Mouse (Mus musculus) midbrain, embryonic 10.5 days (tissue): ENCODE measurements around the gene Wwc1. TPM values are rescaled to one million over a fixed set of nuclear protein-coding genes. Genes with fewer than 3 reads are reported as not detected.
A peak's percentile ranks its signal among the peaks of the same experiment; 100 is the strongest.

Experiments used
- DNase-seq: peaks from one replicate; pipeline ENCODE4 v3.0.0-alpha.2; 2017; ENCODE audit warnings: low spot score
- H3K27ac ChIP-seq: fragments of 300-500 bp; sonication (generic); replicated peaks from 2 replicates; pipeline ENCODE4 v1.5.1; 2016; ENCODE audit warnings: mild to moderate bottlenecking
- H3K27me3 ChIP-seq: fragments of 300-500 bp; sonication (generic); 2 replicates; pipeline ENCODE4 v1.6.1; 2016; ENCODE audit warnings: low read depth, mild to moderate bottlenecking; ENCODE audit not compliant: poor library complexity, severe bottlenecking
- H3K36me3 ChIP-seq: fragments of 300-500 bp; sonication (generic); 2 replicates; pipeline ENCODE4 v1.6.1; 2016; ENCODE audit warnings: mild to moderate bottlenecking, moderate library complexity
- H3K4me1 ChIP-seq: fragments of 300-500 bp; sonication (generic); 2 replicates; pipeline ENCODE4 v1.6.1; 2016
- H3K4me3 ChIP-seq: fragments of 300-500 bp; sonication (generic); 2 replicates; pipeline ENCODE4 v1.5.1; 2016; ENCODE audit warnings: mild to moderate bottlenecking, moderate library complexity
- H3K9me3 ChIP-seq: fragments of 300-500 bp; sonication (generic); replicated peaks from 2 replicates; pipeline ENCODE4 v1.6.1; 2016; ENCODE audit warnings: mild to moderate bottlenecking
- WGBS: fragments of 180-500 bp; shearing (Covaris S2); methylation state at CpG from one replicate; pipeline ENCODE4 v1.1.7; 2016; 5-methylcytosine and 5-hydroxymethylcytosine counted together
- polyA plus RNA-seq: library from polyadenylated mRNA; unstranded; fragments of >200 nt; fragmentation: Nextera tagmentation; extraction: Ambion mirVana; gene quantifications from 2 replicates; pipeline ENCODE4 v1.2.1, GENCODE M21; 2016

Gene Wwc1
- polyA plus RNA-seq, result 5.0 and 5.3 TPM in 2 replicates

GRCm38 (mm10) chr11:35980411-35980917, at the start of gene Wwc1:
Wwc1 (minus strand) TSS chr11:35980527.
- 2% methylated on average over 40 of the region's 47 CpGs for WGBS
- peaks cover 57% of the 10 kb centered on the region for H3K4me1 ChIP-seq
- DNase-seq, result peak; percentile 82
- peaks cover 69% of the 10 kb centered on the region for H3K27me3 ChIP-seq
- H3K9me3 ChIP-seq, result no peaks in the 10 kb centered on the region
- H3K36me3 ChIP-seq, result no peaks in the 10 kb centered on the region
- H3K4me3 ChIP-seq, result peak within 1 kb of the TSS; percentile 89
- peak within 1 kb of the TSS; percentile 90 for H3K27ac ChIP-seq

GRCm38 (mm10) chr11:36020009-36020408, 39.7 kb upstream of the Wwc1 start:
- Histone ChIP-seq H3K27ac (no peak overlapping the region), H3K27me3 (no peaks in the 10 kb centered on the region), H3K4me3 (no peak overlapping the region), H3K4me1 (no peaks in the 10 kb centered on the region), H3K9me3 (peaks cover 8% of the 10 kb centered on the region), H3K36me3 (peaks cover 21% of the 10 kb centered on the region)
- no peak for DNase-seq
- WGBS, result 63% methylated on average over 3 of the region's 3 CpGs

GRCm38 (mm10) chr11:36013179-36013578, 32.9 kb upstream of the Wwc1 start:
- 85% methylated on average over 4 of the region's 4 CpGs for WGBS
- no peaks in the 10 kb centered on the region for H3K4me1 ChIP-seq
- H3K27me3 ChIP-seq, result no peaks in the 10 kb centered on the region
- no peak overlapping the region for H3K4me3 ChIP-seq
- no peaks in the 10 kb centered on the region for H3K9me3 ChIP-seq
- peaks cover 5% of the 10 kb centered on the region for H3K36me3 ChIP-seq
- no peak for DNase-seq
- H3K27ac ChIP-seq, result no peak overlapping the region

- Histone ChIP-seq H3K27ac (no peak overlapping the region), H3K36me3 (peaks cover 10% of the 10 kb centered on the region), H3K4me3 (no peak overlapping the region), H3K9me3 (no peaks in the 10 kb centered on the region), H3K27me3 (peaks cover 5% of the 10 kb centered on the region; the same call in 1 of the 2 replicates), H3K4me1 (no peaks in the 10 kb centered on the region)
- no peak for DNase-seq
- WGBS, result 86% methylated on average over 11 of the region's 11 CpGs
Observed at GRCm38 (mm10) chr11:36009281-36010208, 29.2 kb upstream of the Wwc1 start.

GRCm38 (mm10) chr11:36002900-36003299, 22.6 kb upstream of the Wwc1 start:
- Histone ChIP-seq H3K27me3 (peaks cover 27% of the 10 kb centered on the region), H3K4me3 (no peak overlapping the region), H3K9me3 (no peaks in the 10 kb centered on the region), H3K36me3 (peaks cover 2% of the 10 kb centered on the region; the same call in 1 of the 2 replicates), H3K27ac (no peak overlapping the region), H3K4me1 (peaks cover 37% of the 10 kb centered on the region)
- no peak for DNase-seq
- WGBS, result 57% methylated on average over 4 of the region's 4 CpGs

GRCm38 (mm10) chr11:36001282-36001970, 21.1 kb upstream of the Wwc1 start:
- H3K4me3 ChIP-seq, result peak overlapping the region; percentile 42
- H3K27me3 ChIP-seq, result peaks cover 27% of the 10 kb centered on the region
- WGBS, result 7% methylated on average over 28 of the region's 28 CpGs
- no peaks in the 10 kb centered on the region for H3K36me3 ChIP-seq
- peak overlapping the region; percentile 74 for H3K27ac ChIP-seq
- H3K4me1 ChIP-seq, result peaks cover 37% of the 10 kb centered on the region
- peak; percentile 93 for DNase-seq
- no peaks in the 10 kb centered on the region for H3K9me3 ChIP-seq

GRCm38 (mm10) chr11:36000585-36001281, 20.4 kb upstream of the Wwc1 start:
- peaks cover 37% of the 10 kb centered on the region for H3K4me1 ChIP-seq
- WGBS, result 1% methylated on average over 10 of the region's 10 CpGs
- no peaks in the 10 kb centered on the region for H3K36me3 ChIP-seq
- peaks cover 3% of the 10 kb centered on the region; the same call in 1 of the 2 replicates for H3K9me3 ChIP-seq
- peaks cover 27% of the 10 kb centered on the region for H3K27me3 ChIP-seq
- H3K27ac ChIP-seq, result peak overlapping the region; percentile 74
- peak overlapping the region; percentile 42 for H3K4me3 ChIP-seq
- peak; percentile 54 for DNase-seq

GRCm38 (mm10) chr11:36000038-36000437, 19.7 kb upstream of the Wwc1 start:
- peak overlapping the region; percentile 42 for H3K4me3 ChIP-seq
- H3K27ac ChIP-seq, result peak overlapping the region; percentile 74
- whole genome bisulfite sequencing, result 3% methylated on average over 4 of the region's 4 CpGs
- peaks cover 7% of the 10 kb centered on the region; the same call in 1 of the 2 replicates for H3K9me3 ChIP-seq
- DNase-seq, result peak; percentile 47
- no peaks in the 10 kb centered on the region for H3K36me3 ChIP-seq
- H3K4me1 ChIP-seq, result peaks cover 37% of the 10 kb centered on the region
- H3K27me3 ChIP-seq, result peaks cover 25% of the 10 kb centered on the region

- DNase-seq, result no peak
- Histone ChIP-seq H3K4me1 (peaks cover 37% of the 10 kb centered on the region), H3K36me3 (no peaks in the 10 kb centered on the region), H3K27me3 (peaks cover 12% of the 10 kb centered on the region), H3K9me3 (peaks cover 7% of the 10 kb centered on the region; the same call in 1 of the 2 replicates), H3K4me3 (no peak overlapping the region), H3K27ac (no peak overlapping the region)
- WGBS, result 88% methylated on average over 12 of the region's 12 CpGs
Observed at GRCm38 (mm10) chr11:35998048-35998447, 17.7 kb upstream of the Wwc1 start.

- no peak for DNase-seq
- no peak overlapping the region for H3K4me3 ChIP-seq
- no peak overlapping the region for H3K27ac ChIP-seq
- no peaks in the 10 kb centered on the region; the same call in 1 of the 2 replicates for H3K27me3 ChIP-seq
- no peaks in the 10 kb centered on the region for H3K36me3 ChIP-seq
- H3K4me1 ChIP-seq, result peaks cover 12% of the 10 kb centered on the region
- peaks cover 7% of the 10 kb centered on the region; the same call in 1 of the 2 replicates for H3K9me3 ChIP-seq
Observed at GRCm38 (mm10) chr11:35995310-35995709, 15.0 kb upstream of the Wwc1 start.

- Histone ChIP-seq H3K4me3 (no peak overlapping the region), H3K4me1 (no peaks in the 10 kb centered on the region), H3K27me3 (peaks cover 11% of the 10 kb centered on the region), H3K27ac (no peak overlapping the region), H3K36me3 (no peaks in the 10 kb centered on the region), H3K9me3 (peaks cover 7% of the 10 kb centered on the region; the same call in 1 of the 2 replicates)
- no peak for DNase-seq
- WGBS, result 89% methylated on average over 2 of the region's 2 CpGs
Observed at GRCm38 (mm10) chr11:35991846-35992245, 11.5 kb upstream of the Wwc1 start.

- DNase-seq, result no peak
- WGBS, result 79% methylated on average over 4 of the region's 4 CpGs
- Histone ChIP-seq H3K27ac (no peak overlapping the region), H3K27me3 (peaks cover 29% of the 10 kb centered on the region), H3K4me1 (peaks cover 11% of the 10 kb centered on the region), H3K4me3 (no peak overlapping the region), H3K9me3 (no peaks in the 10 kb centered on the region), H3K36me3 (no peaks in the 10 kb centered on the region)
Observed at GRCm38 (mm10) chr11:35989967-35990366, 9.6 kb upstream of the Wwc1 start.
